Mouse (Mus musculus): ENCODE data around the gene Nfatc4. TPM values are rescaled to one million over a fixed set of nuclear protein-coding genes. Genes with fewer than 3 reads are reported as not detected.

Nfatc4 gene
- total RNA-seq, 2 experiments from 2014 or later: 1.5 to 3.3 TPM

DNA sequence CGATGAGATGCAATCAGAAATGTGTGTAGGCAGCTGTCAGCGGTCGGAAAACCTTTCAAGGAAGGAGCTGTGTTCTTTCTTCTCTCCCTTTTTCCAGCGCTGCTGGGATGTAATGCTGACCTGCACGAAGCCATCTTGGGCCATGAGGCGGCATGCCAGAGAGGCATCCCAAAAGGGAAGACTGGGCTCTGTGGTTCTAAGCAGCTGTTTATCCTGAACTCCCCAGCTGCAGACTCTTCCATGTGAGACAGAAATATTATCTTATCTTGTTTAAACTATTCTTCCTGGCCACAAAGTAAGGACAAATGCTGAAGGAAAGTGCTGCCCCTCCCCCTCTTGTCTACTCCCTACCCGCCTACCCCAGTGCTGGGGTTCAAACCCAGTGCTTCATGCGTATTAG, 58.0 kb downstream of the Nfatc4 start:
- no peak for DNase-seq (ENCODE audit: low spot score)

DNA sequence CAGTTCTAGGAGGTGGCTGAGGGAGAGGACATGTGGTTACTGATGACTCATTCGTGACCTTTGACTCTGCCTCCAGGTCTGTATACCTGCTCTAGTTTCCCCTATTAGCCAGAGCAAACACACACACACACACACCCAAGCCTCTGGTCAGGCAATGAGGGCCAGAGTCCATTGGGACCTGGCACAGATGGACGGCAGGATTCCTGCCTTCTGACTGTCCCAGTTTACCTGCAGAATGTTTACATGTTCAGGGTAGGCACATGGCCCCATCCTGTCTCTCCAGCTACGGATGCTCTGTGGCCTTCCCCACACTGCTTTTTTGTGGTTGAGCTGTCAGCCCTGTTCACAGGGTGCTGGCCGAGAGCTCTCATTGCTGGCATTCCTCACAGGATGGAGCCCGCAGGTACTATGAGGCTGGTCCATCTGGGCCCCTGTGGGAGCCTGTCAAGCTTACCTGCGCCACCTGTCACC, 59.3 kb downstream of the Nfatc4 start:
- no peak for DNase-seq (ENCODE audit: low spot score)

DNA sequence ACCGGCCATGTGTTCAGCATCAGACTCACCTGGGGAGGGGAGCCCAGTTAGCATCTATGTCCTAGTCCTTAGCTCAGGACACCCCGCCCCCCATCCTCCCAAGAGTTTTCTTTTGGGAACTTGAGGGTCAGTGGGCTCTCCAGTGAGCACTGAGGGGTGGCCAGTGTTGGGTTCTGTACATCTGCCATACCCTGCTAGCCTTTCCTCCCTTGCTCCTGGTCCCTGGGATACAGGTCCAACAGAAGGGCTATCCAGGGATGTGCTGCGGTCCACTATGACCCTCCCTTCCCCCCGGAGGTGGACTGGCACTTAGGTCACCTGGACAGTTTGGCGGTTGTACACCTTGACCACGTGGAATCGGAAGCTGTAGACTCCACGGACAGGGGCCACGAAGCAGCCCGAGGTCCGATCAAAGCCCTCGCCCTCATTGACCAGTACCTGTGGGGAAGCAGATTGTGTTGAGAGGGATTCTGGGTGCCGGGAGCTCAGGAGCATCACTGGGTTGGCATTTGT, 60.3 kb downstream of the Nfatc4 start:
- no peak for DNase-seq (ENCODE audit: low spot score)

Other genes starting within 250 kb of the Nfatc4 start
- gene Fitm1, start 247.5 kb upstream of the Nfatc4 start, total RNA-seq (2021): 100 to 1,000 TPM; 273 to 289 TPM
- gene Psme1, start 245.0 kb upstream of the Nfatc4 start, total RNA-seq (2021): 10 to 100 TPM; 65.1 to 72.7 TPM
- 10 to 100 TPM; 38.2 to 40.5 TPM for gene Emc9, start 237.8 kb upstream of the Nfatc4 start, total RNA-seq (2021)
- 10 to 100 TPM; 50.1 to 56.1 TPM for gene Psme2, start 232.0 kb upstream of the Nfatc4 start, total RNA-seq (2021)
- 10 to 100 TPM; 19.0 to 19.8 TPM for gene Rnf31, start 231.4 kb upstream of the Nfatc4 start, total RNA-seq (2021)
- gene Irf9, start 219.6 kb upstream of the Nfatc4 start, total RNA-seq (2021): 1 to 10 TPM; 2.9 to 4.8 TPM
- gene Rec8, start 205.1 kb upstream of the Nfatc4 start, total RNA-seq (2021): not detected
- 10 to 100 TPM; 72.0 to 73.8 TPM for gene Ipo4, start 187.2 kb upstream of the Nfatc4 start, total RNA-seq (2021)
- gene Gm49378, start 185.2 kb upstream of the Nfatc4 start, total RNA-seq (2021): 1 to 10 TPM; 1.4 to 1.6 TPM
- gene Tm9sf1, start 179.3 kb upstream of the Nfatc4 start, total RNA-seq (2021): 10 to 100 TPM; 15.7 to 16.4 TPM
- under 1 TPM in 1 of 2 experiments, not detected in 1; 0.24 TPM for gene Tssk4, start 173.0 kb upstream of the Nfatc4 start, total RNA-seq (2021)
- 10 to 100 TPM; 20.9 to 22.2 TPM for gene Mdp1, start 162.6 kb upstream of the Nfatc4 start, total RNA-seq (2021)
- 1 to 10 TPM; 2.1 to 2.4 TPM for gene Gmpr2, start 151.2 kb upstream of the Nfatc4 start, total RNA-seq (2021)
- 100 to 1,000 TPM; 188 to 201 TPM for gene Nedd8, start 151.0 kb upstream of the Nfatc4 start, total RNA-seq (2021)
- 10 to 100 TPM; 12.1 to 15.7 TPM for gene Tinf2, start 141.3 kb upstream of the Nfatc4 start, total RNA-seq (2021)
- gene Tgm1, start 109.2 kb upstream of the Nfatc4 start, total RNA-seq (2021): under 1 TPM in 1 of 2 experiments, not detected in 1; 0.17 TPM
- 10 to 100 TPM; 10.4 to 11.5 TPM for gene Rabggta, start 100.9 kb upstream of the Nfatc4 start, total RNA-seq (2021)
- 10 to 100 TPM; 29.5 to 32.1 TPM for gene Dhrs1, start 77.5 kb upstream of the Nfatc4 start, total RNA-seq (2021)
- 1 to 10 TPM; 9.0 to 9.4 TPM for gene Nop9, start 77.5 kb upstream of the Nfatc4 start, total RNA-seq (2021)
- gene Cideb, start 64.7 kb upstream of the Nfatc4 start, total RNA-seq (2021): not detected
- gene Ltb4r2, start 61.7 kb upstream of the Nfatc4 start, total RNA-seq (2021): not detected
- gene Ltb4r1, start 57.2 kb upstream of the Nfatc4 start, total RNA-seq (2021): under 1 TPM; 0.16 to 0.17 TPM
- gene Adcy4, start 39.0 kb upstream of the Nfatc4 start, total RNA-seq (2021): 1 to 10 TPM; 3.8 to 9.1 TPM
- 1 to 10 TPM; 1.6 to 2.5 TPM for gene Ripk3, start 34.3 kb upstream of the Nfatc4 start, total RNA-seq (2021)
- gene Nynrin, start 30.9 kb downstream of the Nfatc4 start, total RNA-seq (2021): 1 to 10 TPM; 1.2 to 1.8 TPM
- not detected for gene Cbln3, start 61.2 kb downstream of the Nfatc4 start, total RNA-seq (2021)
- gene Khnyn, start 61.8 kb downstream of the Nfatc4 start, total RNA-seq (2021): 1 to 10 TPM; 5.4 to 5.5 TPM
- gene Sdr39u1, start 77.1 kb downstream of the Nfatc4 start, total RNA-seq (2021): 100 to 1,000 TPM; 125 to 126 TPM
- gene Cma1, start 121.5 kb downstream of the Nfatc4 start, total RNA-seq (2021): 1 to 10 TPM; 3.2 to 3.3 TPM
- not detected for gene Cma2, start 127.8 kb downstream of the Nfatc4 start, total RNA-seq (2021)
- gene Mcpt1, start 194.8 kb downstream of the Nfatc4 start, total RNA-seq (2021): not detected
- gene Mcpt9, start 207.4 kb downstream of the Nfatc4 start, total RNA-seq (2021): not detected
- gene Mcpt2, start 218.9 kb downstream of the Nfatc4 start, total RNA-seq (2021): not detected
- gene Mcpt4, start 239.2 kb downstream of the Nfatc4 start, total RNA-seq (2021): 1 to 10 TPM; 2.1 to 4.6 TPM

Measured in gastrocnemius, adult 18-20 months (tissue).